Mouse (Mus musculus) CD4-positive, CD25-positive, alpha-beta regulatory T cell, adult 2 months (primary cell): ENCODE measurements around the gene Atox1.

ENCODE experiments used
- DNase-seq: peaks from one replicate; pipeline ENCODE4 v3.0.0-alpha.2; 2012; ENCODE audit warnings: low read depth, low spot score

The Atox1 gene

GRCm38 (mm10) chr11:55461019-55461645 lies at the start of gene Atox1:
Gene Atox1, minus strand, starts transcription at chr11:55461239.
- DNase-seq = peak; percentile 93

- DNase-seq = no peak
These were observed 44.4 kb upstream of the Atox1 start for GRCm38 (mm10) chr11:55505485-55505884.

- DNase-seq = no peak
These were observed 41.8 kb upstream of the Atox1 start for GRCm38 (mm10) chr11:55502886-55503285.

- DNase-seq = no peak
These were observed 41.0 kb upstream of the Atox1 start for GRCm38 (mm10) chr11:55501955-55502531.

- peak; percentile 74 for DNase-seq
These were observed 36.8 kb upstream of the Atox1 start for GRCm38 (mm10) chr11:55497885-55498284.

GRCm38 (mm10) chr11:55496158-55496557 lies 35.1 kb upstream of the Atox1 start:
- no peak for DNase-seq

GRCm38 (mm10) chr11:55485443-55485842 lies 24.4 kb upstream of the Atox1 start:
- DNase-seq = no peak

GRCm38 (mm10) chr11:55473219-55473618 lies 12.2 kb upstream of the Atox1 start:
- DNase-seq = no peak

GRCm38 (mm10) chr11:55471467-55471866 lies 10.4 kb upstream of the Atox1 start:
- no peak for DNase-seq

- DNase-seq = peak; percentile 24
These were observed 9.7 kb upstream of the Atox1 start for GRCm38 (mm10) chr11:55470761-55471160.

GRCm38 (mm10) chr11:55469923-55470691 lies 9.1 kb upstream of the Atox1 start:
- peak; percentile 56 for DNase-seq

GRCm38 (mm10) chr11:55469048-55469843 lies 8.2 kb upstream of the Atox1 start, which contains the start of gene G3bp1:
Gene G3bp1, plus strand, starts transcription at chr11:55469685.
- peak; percentile 99 for DNase-seq

GRCm38 (mm10) chr11:55468611-55469047 lies 7.6 kb upstream of the Atox1 start:
- DNase-seq = no peak

GRCm38 (mm10) chr11:55468012-55468411 lies 7.0 kb upstream of the Atox1 start:
- DNase-seq = no peak

GRCm38 (mm10) chr11:55465177-55465576 lies 4.1 kb upstream of the Atox1 start:
- DNase-seq = no peak

GRCm38 (mm10) chr11:55464707-55465106 lies 3.7 kb upstream of the Atox1 start:
- DNase-seq = no peak

- DNase-seq = no peak
These were observed 1.1 kb upstream of the Atox1 start for GRCm38 (mm10) chr11:55462149-55462548.

GRCm38 (mm10) chr11:55460559-55461018 lies 450 bp downstream of the Atox1 start:
- peak; percentile 49 for DNase-seq

- no peak for DNase-seq
These were observed 1.0 kb downstream of the Atox1 start for GRCm38 (mm10) chr11:55459850-55460558.

- no peak for DNase-seq
These were observed 2.5 kb downstream of the Atox1 start for GRCm38 (mm10) chr11:55458501-55458900.

GRCm38 (mm10) chr11:55455166-55455565 lies 5.9 kb downstream of the Atox1 start:
- DNase-seq = no peak
